Mouse (Mus musculus) embryonic fibroblast, embryonic 13.5 days (primary cell): Measurements from ENCODE around the gene Brpf3.

Experiments used
- CTCF ChIP-seq: IDR thresholded peaks from 2 replicates; pipeline ENCODE4 v1.5.1; 2011; ENCODE audit warnings: mild to moderate bottlenecking, control low read depth, low read length, moderate library complexity, borderline replicate concordance; ENCODE audit not compliant: insufficient read depth
- POLR2A ChIP-seq: IDR thresholded peaks from 2 replicates; pipeline ENCODE4 v1.6.1; 2011; ENCODE audit warnings: low read depth, mild to moderate bottlenecking, control low read depth, low read length, moderate library complexity

DNA sequence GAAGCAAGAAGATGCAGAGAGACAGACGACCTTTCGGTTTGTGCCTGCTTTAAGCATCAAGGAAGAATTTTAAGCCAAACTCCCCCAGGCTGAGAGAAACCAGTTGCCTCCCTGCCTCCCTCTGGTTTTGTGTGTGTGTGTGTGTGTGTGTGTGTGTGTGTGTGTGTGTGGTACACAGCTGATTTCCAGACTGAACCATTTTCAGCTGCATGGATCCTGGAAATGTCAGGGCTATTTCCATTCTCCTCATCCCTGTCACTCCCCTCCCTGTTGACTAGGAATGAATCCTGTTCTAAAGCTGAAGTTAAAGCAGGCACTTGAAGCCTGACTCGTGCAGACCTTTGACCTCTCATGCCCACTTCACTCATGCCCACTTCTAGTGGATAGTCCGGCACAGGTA, 73.3 kb downstream of the Brpf3 start:
- TF ChIP-seq POLR2A (no peak), CTCF (no peak)
